Mouse (Mus musculus) CD4-positive, CD25-positive, alpha-beta regulatory T cell, adult 4 months (primary cell): ENCODE results near the gene D6Ertd527e. TPM values are rescaled to one million over a fixed set of nuclear protein-coding genes. Genes with fewer than 3 reads are reported as not detected.

ENCODE experiments used
- ATAC-seq: one replicate; pipeline ENCODE4 v1.8.0; 2017
- polyA plus RNA-seq, 2 experiments: library from polyadenylated mRNA; unstranded; fragments of 100-300 nt; shearing (Covaris generic); gene quantifications; one replicate each; pipeline ENCODE4 v1.2.1; 2017

Gene D6Ertd527e
- polyA plus RNA-seq, 2 experiments from 2014 or later, result not detected

DNA sequence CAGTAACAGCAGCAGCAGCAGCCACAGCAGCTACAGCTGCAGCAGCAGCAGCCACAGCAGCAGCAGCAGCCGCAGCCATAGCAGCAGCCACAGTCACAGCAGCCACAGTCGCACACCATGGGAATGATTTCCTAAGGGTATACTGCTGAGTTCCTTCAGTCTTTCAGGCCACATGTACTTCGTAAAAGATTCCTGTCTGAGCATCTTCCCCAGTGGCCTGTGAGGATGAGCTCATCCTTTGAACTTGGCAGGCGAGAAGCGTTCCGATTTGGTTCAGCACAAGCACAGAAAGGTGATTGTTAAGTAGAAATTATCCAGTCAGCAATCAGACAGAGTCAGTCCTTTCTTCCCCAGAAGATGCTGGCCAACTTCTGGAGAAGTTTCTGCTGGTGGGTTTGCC lies 7.6 kb downstream of the D6Ertd527e start:
- ATAC-seq, result no peak

DNA sequence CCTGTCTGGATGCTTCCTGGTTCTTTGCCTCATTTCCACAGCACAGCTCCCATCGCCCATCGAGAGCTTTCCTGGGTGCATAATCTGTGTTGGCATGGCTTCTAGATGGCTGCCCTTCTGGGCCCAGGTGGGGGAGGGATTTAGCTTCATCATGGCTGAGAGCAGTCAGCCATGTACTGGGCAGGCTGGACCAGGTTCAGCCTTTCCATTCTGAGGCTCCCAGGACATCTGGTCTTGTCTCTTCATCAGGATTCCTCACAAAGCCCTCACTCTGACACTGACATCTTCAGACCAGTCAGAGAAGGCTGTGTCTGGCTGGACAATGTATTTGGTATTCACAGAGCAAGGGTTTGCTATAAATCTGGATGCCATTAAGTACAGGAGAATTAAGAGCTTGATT lies 11.4 kb downstream of the D6Ertd527e start:
- no peak for ATAC-seq

DNA sequence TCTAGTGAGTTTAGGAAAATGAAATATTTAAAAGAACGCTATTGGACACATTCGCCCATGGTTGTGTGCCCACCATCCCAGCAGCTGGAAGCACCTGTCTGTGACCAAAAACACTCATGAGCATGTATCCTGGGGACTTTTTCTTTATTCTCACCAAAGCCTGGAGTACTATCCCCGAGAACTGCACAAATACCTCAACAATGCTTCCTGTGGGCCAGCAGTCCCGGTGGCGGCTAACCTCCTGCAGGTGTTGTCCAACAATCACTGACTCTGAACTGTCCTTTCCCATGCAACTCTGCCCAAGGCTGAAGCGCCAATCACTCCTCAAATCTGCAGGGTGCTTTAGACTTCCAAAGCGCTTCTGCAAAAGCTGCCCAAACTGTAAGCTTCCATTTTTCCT lies 12.1 kb downstream of the D6Ertd527e start:
- no peak for ATAC-seq

DNA sequence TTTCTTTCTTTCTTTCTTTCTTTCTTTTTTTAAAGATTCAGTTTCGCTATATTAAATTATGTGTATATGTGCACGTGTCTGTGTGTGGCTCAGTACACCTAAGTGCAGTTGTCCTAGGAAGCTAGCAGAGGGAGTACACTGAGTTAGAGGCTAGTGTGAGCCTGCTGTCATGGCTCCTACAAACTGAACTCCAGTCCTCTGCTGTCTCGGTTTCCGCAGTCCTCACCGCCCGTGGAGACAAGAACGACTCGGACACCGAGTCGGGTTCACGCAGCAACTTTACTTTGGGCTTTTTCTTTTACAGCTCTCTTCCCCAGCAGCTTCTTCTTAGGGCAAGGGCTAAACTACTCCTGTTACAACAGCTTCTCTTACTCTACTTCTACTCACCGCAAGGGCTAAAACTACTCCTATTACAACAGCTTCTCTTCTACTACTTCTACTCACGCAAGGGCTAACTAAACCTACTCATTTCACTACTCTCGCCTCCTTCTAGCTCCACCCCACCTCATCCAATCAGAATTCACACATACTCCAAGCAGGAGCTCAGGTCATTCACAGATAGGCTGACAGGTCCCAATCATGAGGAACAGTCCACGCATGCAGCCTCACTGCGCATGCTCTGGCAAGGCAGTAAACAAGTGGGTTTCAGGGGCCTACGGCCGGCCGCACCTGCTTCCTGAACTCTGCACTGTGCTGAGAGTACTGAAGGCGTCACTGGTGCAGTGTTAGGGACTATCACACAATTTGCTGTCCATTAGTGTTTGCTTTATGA lies 14.7 kb downstream of the D6Ertd527e start:
- ATAC-seq, result no peak

DNA sequence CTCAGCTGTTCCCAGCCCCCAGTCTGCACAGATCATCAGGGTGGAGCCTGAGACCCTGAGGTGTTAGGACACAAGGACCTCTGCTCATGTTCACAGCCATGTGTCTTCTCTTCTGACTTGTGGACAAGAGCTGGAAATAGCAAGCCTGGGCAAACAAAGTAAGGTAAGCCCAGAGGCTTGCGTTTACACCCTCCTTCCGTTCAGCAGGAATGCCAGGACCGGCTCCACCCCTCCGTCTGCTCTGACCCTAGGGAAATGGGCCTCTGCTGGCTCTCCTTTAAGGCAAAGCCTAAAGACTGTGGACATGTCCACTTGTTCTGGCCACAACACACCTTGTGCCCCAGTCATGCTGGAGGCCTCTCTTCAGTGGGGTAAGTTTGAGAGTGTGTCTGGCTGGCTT lies 15.4 kb downstream of the D6Ertd527e start:
- no peak for ATAC-seq

DNA sequence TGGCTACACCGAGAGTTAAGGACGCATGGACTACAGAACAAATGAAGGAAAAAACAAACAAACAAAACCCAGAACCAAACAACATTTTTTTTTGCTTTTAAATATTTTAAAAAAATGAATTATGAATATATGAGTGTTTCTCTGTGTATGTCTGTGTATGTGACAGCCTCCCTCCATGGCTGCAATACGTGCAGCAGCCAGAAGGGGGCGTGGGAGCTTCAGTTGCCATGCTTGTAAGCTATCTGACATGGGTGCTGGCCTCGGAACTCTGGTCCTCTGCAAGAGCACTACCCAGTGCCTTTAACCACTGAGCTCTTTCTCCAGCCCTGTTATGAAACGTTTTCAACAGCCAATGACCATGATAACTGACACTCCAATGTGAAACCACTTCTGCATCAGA lies 16.1 kb downstream of the D6Ertd527e start:
- ATAC-seq, result no peak

DNA sequence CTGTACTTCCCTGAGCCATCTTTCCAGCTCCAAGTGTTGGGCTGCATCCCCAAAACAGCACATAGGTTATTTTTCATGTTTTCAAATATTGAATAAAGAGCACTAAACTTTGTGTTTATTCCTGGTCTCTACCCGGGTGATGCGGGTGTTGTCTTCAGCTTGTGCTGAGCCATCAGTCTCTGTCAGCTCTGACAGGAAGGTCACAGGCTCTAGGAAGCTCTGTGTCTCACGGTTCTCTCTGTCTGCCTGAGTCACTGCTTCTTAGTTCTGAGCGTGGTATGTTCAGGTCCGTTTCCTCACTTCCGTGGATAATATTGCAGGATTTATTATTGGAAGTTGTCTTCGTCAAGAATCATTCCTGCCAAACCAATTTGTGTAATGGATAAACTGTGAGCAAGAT lies 17.4 kb downstream of the D6Ertd527e start:
- no peak for ATAC-seq

DNA sequence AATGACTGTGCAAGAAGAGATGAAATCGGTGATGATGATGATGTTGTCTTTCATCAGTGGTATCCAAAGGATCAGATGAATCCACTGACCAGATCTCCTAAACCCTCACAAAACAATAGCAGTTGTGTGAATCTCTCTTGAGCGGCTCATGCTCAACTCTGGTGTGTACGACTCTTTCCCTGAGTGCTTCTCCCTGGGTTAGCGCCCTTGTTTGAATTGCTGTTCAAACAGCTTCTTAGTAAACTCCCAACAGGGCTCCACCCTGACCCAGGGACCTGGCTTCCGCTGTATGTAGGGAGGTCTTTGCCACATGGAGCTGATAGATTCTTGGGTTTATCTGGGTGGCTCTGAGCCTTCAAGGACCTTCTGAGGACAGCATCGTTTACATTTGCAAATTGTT lies 18.9 kb downstream of the D6Ertd527e start:
- ATAC-seq, result no peak

DNA sequence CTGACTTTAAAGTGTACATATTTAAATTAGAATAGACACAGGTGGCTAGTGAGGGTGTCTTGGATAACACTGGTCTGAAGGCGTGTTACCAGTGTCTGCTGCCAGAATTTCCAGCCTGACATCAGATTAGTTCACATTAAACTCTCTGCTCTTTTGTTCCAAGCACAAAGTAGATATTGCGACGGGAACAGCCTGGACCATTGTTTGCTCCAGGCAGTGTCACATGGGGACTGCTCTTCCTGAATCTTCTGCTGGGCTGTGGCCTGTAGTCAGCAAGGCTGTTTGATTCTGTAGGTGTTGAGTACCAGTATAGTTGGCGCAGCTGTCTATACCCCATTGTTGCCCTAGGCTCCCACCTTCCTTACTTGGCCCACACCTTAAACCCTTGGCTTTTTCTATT lies 19.4 kb downstream of the D6Ertd527e start:
- ATAC-seq, result no peak

DNA sequence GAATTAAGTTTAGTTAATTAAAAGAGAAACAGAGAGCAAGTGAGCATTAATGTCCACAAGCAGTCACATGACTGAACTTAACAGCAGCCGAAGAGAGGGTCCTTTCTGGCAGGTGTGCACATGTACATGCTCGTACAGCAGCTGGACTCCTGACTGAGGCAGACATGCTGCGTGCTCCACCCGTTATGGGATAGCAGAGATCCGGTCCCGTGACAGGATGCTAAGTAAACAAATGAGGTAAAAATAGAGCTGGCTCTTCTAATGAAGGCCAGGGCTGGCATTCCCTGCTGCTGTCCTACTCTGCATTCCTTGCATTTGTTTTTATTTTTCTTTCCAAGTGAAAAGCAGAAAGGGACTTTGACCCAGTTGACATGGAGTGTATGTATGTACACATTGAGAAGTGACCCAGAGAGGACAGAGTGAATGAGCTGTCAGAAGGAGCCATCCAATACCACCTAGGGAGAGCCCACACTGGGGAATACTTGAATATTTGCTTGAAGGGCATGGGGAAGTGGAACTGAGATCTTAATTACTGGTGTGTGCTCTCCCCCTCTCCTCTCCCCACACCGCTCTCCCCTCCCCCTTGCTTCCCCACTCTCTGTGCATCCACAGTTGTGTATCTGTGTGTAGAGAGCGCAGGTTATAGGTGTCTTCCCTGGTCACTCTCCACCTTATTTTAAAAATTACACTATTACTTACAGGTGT lies 22.7 kb downstream of the D6Ertd527e start:
- ATAC-seq, result no peak

DNA sequence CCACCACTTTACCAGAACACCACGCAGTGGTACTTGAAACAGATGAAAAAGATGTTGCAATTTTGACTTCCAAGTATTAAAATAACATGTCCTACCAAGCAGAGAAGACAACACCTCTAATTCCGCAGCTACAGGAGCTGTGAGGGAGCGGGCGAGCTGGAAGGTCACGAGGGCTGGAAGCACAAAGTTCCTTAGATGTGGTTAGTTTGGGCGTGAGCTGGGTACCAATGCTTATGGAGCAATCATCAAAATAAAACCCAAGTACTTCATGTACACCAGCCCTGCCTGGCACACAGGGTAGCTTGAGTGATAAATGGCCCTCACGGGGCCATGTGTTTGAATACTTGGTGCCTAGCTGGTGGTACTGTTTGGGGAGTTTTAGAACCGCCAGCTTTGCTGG lies 25.3 kb downstream of the D6Ertd527e start:
- no peak for ATAC-seq

DNA sequence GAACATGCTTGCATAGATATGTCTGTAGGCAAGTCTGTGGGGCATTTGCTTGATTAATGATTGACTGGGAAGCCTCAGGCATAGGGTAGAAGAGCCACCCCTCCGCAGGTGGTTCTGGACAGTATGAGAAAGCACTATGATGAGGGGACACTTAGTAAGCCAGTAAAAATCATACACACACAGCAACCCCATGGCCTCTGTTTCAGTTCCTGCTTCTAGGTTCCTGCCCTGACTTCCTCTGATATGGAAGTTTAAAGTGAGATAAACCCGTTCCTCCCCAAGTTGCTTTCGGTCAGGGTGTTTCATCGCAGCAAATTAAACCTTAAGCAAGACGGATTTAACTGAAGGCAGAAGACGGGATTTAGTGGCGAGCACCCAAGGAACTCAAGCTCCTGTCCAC lies 26.1 kb downstream of the D6Ertd527e start:
- no peak for ATAC-seq

DNA sequence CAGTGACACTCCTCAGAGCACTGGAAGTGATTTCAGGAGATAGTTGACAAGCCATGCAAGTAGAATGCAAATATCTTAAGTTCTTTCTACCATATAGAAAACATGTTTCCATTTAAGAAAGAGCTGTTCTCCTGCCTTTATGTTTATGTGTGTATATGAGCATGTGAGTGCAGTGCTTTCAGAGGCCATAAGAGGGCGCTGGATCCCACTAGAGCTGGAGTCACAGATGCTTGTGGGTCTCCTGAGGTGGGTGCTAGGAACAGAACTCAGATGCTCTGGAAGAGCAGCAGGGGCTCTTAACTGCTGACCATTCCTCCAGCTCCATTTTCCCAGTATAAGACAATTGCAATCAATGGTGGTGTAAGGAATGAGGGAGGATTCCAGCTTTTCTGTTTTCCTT lies 26.5 kb downstream of the D6Ertd527e start:
- ATAC-seq, result no peak

DNA sequence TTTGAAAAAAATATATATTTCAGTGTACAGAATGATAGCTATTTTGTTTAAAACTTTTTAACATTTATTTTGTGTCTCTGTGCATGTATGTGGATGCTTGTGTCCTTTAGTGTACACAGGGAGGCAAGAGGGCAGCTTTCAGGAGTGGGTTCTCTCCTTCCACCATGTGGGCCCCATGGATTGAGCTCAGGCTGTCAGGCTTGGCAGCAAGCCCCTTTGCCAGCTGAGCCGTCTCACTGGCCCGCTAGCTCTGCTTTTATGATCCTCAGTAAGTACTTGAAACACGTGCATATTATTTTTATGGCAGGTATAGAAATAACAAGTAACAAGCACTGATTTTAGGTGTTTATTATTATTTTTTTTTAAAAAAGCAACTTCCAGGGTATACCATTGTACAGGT lies 29.0 kb downstream of the D6Ertd527e start:
- no peak for ATAC-seq

DNA sequence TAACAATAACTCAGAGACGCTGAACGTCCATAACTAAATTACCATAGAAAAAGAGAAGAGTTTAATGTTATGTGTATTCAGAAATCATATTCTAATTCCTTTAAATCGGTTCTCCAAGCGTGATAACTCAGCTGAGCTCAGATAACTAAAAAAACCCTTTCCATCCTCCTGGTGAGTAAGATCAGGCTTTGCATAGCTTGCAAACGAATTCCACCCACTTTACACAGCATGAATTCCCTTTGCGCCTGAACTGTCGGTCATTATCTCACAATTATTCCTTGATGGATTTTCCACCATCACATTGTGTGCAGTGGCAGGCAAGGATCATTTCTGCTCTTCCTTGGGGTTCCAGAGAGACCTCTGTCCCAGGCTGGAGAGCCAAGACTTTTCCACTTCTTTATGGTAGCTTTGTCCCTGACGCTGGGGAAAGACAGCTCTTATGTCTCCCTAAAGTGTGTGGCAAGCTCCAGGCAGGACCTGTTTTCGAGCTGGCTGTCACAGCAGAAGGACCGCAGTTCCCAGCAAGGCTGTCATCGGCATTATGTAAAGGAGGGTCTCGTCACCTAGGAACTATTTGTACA lies 29.5 kb downstream of the D6Ertd527e start:
- no peak for ATAC-seq

DNA sequence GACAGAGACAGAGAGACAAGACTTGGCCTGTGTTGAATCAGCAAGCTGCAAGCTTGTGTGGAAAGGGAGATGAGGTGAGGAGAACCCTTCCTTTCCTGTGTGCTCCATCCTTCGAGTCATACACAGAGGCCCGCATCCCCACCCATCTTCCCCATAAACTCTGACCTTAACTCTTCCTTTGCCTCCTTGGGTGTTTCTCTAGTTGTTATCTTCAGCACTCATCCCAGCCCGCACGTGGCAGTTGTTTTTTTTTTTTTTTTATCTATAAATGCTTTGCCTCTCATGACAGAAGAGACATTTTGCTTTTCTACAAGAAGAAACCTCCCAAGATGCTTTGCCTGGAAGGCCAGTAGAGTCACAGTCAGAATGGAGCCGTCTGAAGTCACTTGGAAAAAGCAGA lies 33.9 kb downstream of the D6Ertd527e start:
- no peak for ATAC-seq

DNA sequence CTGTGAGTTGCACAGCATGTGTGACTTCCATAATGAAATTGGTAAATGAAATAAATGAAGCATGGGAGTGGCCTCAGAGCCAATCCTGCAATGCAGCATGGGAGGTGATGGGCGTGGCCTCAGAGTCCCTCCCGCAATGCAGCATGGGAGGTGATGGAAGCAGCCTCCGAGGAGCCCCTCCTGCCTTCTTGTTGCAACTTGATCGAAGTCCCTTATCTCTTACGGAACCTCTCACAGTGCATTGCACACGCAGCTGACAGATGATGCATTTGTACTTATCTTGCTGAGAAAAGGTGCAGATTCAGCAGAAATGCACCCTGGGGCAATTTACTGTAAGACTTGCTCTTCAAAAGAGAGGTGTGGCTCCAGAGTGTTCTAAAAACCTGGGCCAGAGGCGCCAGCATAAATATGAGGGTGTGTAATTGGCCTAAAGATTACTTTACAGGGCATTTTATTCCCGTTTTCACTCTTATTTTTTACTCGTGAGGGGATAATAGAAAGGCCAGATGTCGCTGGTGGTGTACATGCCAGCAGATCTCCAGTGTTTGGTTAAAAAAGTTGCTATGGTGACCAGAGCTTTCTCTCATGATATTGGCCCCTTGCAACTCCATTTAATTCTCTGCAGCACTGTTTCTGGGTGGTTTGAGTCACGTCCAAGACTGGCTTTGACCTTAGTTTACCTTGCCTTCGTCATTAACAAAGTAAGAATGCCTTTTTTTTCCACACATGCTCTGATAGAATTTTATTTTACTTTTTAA lies 35.4 kb downstream of the D6Ertd527e start:
- ATAC-seq, result no peak

DNA sequence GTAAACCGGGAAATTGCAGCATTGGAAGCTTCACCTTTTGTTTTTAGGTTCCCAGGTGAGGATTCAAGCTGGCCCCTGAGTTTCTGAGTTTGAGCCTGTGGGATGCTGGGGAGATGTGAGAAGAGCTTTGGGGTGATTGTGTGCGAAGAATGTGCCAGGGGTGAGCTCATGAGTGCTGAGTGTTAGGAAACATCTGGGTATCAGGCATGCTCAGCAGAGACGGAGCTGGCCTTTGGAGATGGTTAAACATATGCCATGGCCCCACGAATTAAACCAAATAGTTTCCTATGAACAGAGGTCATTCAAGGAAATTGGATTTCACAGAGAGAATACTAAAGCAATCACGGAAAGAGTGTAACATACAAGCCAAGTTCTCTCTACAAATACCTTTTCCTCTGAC lies 37.7 kb downstream of the D6Ertd527e start:
- no peak for ATAC-seq

DNA sequence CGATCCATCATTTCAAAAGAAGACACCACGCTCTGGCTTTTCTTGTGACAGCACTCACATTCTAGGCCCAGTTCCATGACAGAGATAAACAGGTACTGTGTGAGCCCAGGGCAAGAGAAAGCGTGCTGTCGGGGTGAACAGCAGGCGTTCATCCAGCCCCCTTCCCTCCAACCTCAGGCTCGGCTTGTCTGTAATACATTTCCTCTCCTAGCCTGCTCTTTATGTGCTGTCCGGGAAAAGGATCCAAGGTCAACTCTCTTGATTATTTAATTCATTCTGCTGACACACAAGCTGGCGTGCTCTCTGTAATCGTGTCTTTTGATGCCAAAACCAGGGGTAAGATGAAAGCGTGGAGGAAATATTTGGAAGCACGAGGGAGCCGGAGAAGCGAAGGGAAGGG lies 39.0 kb downstream of the D6Ertd527e start:
- no peak for ATAC-seq

DNA sequence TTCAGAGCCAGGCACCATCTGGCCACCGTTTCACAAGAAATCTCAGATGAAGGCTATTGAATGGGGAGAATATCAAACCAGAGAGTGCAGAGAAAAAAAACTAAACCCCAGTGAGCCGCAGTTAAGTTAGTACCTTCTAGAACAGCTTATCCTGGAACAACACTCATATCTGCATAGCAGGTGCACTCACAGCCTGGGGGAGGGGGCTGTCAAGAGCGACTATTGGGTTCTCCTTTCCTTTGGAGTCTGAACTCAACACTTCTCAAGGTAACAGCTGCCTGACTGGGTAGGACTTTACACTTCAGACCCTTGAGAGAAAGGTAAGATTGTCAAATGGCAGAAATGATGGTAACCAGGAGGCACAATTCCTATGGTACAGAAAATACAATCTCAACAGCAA lies 43.4 kb downstream of the D6Ertd527e start:
- no peak for ATAC-seq

DNA sequence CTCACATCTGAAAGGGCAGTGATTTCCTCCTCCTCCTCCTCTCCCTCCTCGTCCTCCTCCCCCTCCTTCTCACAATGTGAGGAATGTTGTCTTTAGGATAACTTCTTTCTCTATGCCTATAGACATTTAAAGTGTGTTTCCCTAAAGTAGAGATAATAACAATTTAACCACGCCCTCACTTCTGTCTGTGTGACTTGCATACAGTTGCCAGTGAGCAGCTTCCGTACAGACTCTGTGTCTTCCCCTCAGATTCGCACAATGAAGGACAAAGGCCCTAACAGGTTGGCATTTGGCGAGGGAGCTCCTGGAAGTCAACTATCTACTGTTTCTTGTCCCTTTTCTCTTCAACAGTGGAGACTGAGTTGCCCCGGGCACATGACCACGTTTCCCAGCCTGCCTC lies 45.9 kb downstream of the D6Ertd527e start:
- ATAC-seq, result no peak

DNA sequence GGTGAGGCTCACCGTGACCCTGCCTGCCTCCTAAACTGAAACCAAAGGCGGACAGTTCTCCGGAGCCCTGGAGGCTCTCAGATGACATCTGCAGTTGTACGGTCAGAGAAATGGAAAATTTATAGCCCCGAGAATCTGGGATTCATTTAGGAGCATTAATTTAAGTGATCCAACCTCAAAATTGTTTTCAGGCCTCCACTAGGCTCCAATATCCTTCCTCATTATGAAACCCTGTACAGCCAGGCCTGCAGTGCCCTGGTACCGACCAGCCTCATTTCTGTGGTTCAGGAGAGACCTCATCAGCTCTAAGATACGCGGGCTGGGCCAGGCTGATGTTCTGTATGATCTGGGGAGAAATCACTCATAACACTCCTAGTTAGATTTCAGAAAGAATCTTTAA lies 46.9 kb downstream of the D6Ertd527e start:
- ATAC-seq, result no peak

DNA sequence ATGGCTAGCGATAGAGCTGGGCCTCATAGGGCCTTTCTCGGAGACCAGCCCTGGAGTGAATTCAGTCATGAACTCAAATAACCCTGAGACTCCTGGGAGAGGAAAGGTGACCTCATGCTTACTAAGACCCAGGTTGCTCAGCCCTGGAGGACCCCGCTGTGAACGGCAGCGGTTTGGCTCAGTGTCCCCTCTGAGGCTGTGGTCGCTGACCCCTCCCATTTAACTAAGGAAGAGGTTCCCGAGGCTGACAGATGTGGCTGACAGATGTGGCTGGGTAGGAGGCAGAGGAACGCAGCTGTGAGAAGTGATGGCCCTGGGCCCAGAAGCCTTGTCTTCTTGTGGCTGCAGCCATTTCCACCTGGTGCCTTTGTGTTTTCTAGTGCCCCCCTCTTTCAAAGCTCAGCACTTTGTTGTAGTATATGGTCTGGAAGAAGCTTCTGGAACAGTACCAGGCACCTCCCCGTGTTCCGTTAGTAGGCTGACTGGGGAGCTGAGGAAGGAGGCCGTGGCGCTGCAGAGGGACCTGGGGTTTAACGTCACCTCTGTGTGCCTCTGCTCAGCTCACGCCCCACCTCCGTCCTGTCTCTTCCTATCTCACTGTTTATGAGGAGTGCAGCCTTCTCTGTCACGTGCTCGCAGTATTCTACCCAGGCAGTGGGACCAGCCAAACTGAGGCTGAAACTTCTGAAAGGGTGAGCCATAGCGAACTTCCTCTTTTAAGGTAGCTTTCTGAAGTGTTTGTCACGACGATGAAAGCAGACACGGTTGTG lies 48.1 kb downstream of the D6Ertd527e start:
- peak; percentile 97 for ATAC-seq
